Mouse (Mus musculus): ENCODE measurements around the gene Clec4f.

- TF ChIP-seq ZNF384 (IDR thresholded peaks at IDR 0.05; ENCODE audit: low read depth, low read length) (no peak), CHD2 (IDR thresholded peaks at IDR 0.05; ENCODE audit: low read depth, low read length) (no peak), HCFC1 (IDR thresholded peaks at IDR 0.05; ENCODE audit: borderline replicate concordance, insufficient read depth, low read length) (no peak), MAFK (IDR thresholded peaks at IDR 0.05; ENCODE audit: insufficient read depth, low read depth, low read length) (no peak)
These were observed 47.2 kb upstream of the Clec4f start for GRCm38 (mm10) chr6:83703000-83703721.
